Mouse (Mus musculus): ENCODE results near the gene Psma7.

DNA sequence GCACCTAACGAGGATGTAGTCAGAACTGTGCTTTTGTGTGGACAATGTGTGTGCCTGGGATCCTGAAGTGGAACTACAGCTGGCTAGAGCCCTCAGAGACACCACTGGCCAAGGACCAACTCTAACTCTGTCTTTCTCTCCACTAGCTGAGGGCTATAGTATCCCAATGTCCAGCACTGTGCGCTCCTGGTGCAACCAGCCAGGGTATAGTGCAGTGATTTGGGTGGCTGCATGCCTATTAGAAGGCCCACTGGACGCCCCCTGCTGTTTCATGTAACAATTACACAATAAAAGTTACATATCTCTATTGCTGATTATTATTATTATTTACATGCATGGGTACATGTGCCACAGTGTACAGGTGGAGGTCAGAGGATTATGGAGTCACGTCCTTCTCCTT lies 3.0 kb upstream of the Psma7 start:
- no peak for TF ChIP-seq POLR2A (IDR thresholded peaks at IDR 0.05; ENCODE audit: control insufficient read depth, low read depth, low read length)
- TF ChIP-seq CTCF (IDR thresholded peaks at IDR 0.05; ENCODE audit: control insufficient read depth, insufficient read depth, insufficient replicate concordance, low read depth, low read length): peak; percentile 3; the same call in 1 of the 2 replicates
